Mouse (Mus musculus) liver, adult 2 months (tissue): ENCODE measurements around the gene Itih4. TPM values are rescaled to one million over a fixed set of nuclear protein-coding genes. Genes with fewer than 3 reads are reported as not detected.

Experiments used
- DNase-seq: peaks from one replicate; pipeline ENCODE4 v3.0.0-alpha.2; 2011; ENCODE audit warnings: low read depth, low spot score; ENCODE audit errors: extremely low read depth
- H3K27ac ChIP-seq: fragments of 200-500 bp; replicated peaks from 2 replicates; pipeline ENCODE4 v1.5.1; 2012; ENCODE audit warnings: low read depth, mild to moderate bottlenecking, control low read depth, inconsistent platforms, low read length; ENCODE audit not compliant: insufficient read depth
- H3K27me3 ChIP-seq: fragments of 200-500 bp; 2 replicates; pipeline ENCODE4 v1.6.1; 2012; ENCODE audit warnings: mild to moderate bottlenecking, moderate library complexity, low read length, inconsistent platforms; ENCODE audit not compliant: control insufficient read depth, insufficient read depth
- H3K36me3 ChIP-seq: fragments of 200-500 bp; 2 replicates; pipeline ENCODE4 v1.6.1; 2012; ENCODE audit warnings: low read length, inconsistent platforms; ENCODE audit not compliant: control insufficient read depth, insufficient read depth
- H3K4me1 ChIP-seq: fragments of 200-500 bp; 2 replicates; pipeline ENCODE4 v1.6.1; 2011; ENCODE audit warnings: low read length; ENCODE audit not compliant: control insufficient read depth, insufficient read depth
- H3K4me3 ChIP-seq: fragments of 200-500 bp; 2 replicates; pipeline ENCODE4 v1.5.1; 2011; ENCODE audit warnings: low read depth, mild to moderate bottlenecking, control low read depth, low read length, moderate library complexity; ENCODE audit not compliant: insufficient read depth
- H3K79me2 ChIP-seq: fragments of 200-500 bp; 2 replicates; pipeline ENCODE4 v1.6.1; 2012; ENCODE audit warnings: inconsistent platforms, mild to moderate bottlenecking, low read length, moderate library complexity; ENCODE audit not compliant: control insufficient read depth, insufficient read depth
- H3K9ac ChIP-seq: fragments of 200-500 bp; 2 replicates; pipeline ENCODE4 v1.6.1; 2012; ENCODE audit warnings: low read depth, mild to moderate bottlenecking, control low read depth, inconsistent platforms, low read length
- CTCF ChIP-seq: fragments of 200-500 bp; IDR thresholded peaks from 2 replicates; pipeline ENCODE4 v1.5.1; 2011; ENCODE audit warnings: low read depth, low read length, control low read depth
- POLR2A ChIP-seq: fragments of 200-500 bp; IDR thresholded peaks from 2 replicates; pipeline ENCODE4 v1.6.1; 2011; ENCODE audit warnings: low read length, control low read depth; ENCODE audit not compliant: insufficient read depth; ENCODE audit errors: extremely low read depth
- WGBS: fragments of 180-500 bp; shearing (Covaris S2); methylation state at CpG from one replicate; pipeline ENCODE4 v1.1.7; 2018; 5-methylcytosine and 5-hydroxymethylcytosine counted together
- polyA plus RNA-seq: library from polyadenylated mRNA; depleted of rRNA; stranded (reverse); fragments of >200 nt; gene quantifications from 2 replicates; pipeline ENCODE4 v1.2.3, GENCODE M21; 2012
- total RNA-seq: library from RNA; depleted of rRNA; stranded (reverse); fragments of >200 nt; gene quantifications from 2 replicates; pipeline ENCODE4 v1.2.3, GENCODE M21; 2014

Itih4 gene
- total and polyA plus RNA-seq, 2 experiments = 1,004 to 1,052 TPM

DNA sequence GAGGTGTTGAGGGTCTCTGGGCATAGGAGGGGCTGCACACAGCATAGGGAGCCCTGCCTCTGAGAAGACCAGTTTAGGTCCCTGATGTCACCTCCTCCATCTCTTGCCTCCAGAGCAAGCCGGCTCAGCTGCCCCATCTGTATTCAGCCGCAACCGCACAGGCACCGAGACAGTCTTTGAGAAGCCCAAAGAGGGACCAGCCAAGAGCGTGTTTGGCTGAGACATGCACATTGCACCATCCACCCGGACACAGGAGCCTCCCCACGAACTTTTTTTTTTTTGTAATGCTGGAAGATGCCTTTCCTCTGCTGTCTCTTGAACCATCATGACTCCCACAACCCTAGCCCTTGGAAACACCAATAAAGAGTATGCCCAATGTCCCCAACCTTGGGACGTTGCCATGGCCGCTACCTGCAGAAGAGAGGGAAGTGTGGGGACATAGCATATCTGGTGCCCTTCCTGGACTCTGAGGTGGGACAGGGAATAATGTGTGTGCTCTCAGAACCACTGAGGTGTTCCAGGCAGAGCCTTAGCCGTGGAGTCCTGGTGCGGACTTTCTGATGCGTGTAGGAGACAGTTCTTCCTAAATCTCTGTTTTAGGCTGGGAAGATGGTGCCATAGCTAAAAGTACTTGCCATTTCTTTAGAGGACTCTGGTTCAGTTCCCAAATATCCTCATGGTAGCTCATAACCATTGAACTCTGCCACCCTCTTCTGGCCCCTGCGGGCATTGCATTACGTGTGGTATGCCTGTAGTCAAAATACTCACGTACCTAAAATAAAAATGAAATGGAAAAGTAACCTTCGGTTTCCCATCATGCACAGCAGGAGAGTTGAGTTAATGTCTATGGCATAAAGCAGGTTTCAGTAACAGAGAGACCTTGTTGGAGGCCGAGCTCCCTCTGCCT lies 5.2 kb upstream of the Itih4 start:
- Histone ChIP-seq H3K9ac (no peak overlapping the region), H3K27ac (no peak overlapping the region), H3K79me2 (no peaks in the 10 kb centered on the region), H3K4me1 (peaks cover 10% of the 10 kb centered on the region), H3K36me3 (no peaks in the 10 kb centered on the region), H3K4me3 (no peak overlapping the region), H3K27me3 (no peaks in the 10 kb centered on the region)
- peak; percentile 67; the same call in 1 of the 2 replicates for TF ChIP-seq CTCF
- no peak for TF ChIP-seq POLR2A
- DNase-seq = peak; percentile 62
- WGBS = 65% methylated on average over 17 of the region's 17 CpGs

DNA sequence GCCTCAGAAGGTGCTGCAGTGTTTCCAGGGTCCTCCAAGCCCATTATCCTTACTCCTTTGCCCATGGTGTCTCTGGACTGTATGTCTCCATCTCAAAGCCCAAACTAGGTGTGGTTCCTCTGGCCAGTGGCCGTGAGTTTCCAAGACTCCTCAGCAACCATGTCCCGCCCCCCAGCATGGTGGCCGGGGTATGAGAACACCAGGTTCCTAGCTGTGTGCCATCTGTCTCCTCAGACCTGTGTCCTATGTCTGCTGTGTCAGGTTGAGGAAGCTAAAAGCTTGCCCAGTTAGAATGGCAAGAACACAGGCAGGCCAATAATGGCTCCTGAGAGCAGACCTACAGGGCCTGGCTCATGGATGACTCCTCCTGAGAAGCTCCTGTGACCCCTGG lies 4.6 kb upstream of the Itih4 start:
- peaks cover 7% of the 10 kb centered on the region for H3K4me1 ChIP-seq
- H3K27ac ChIP-seq = no peak overlapping the region
- DNase-seq = no peak
- 91% methylated on average over 3 of the region's 3 CpGs for WGBS
- no peaks in the 10 kb centered on the region; the same call in 1 of the 2 replicates for H3K79me2 ChIP-seq
- no peak overlapping the region for H3K9ac ChIP-seq
- H3K36me3 ChIP-seq = no peaks in the 10 kb centered on the region
- H3K4me3 ChIP-seq = no peak overlapping the region
- TF ChIP-seq POLR2A (no peak), CTCF (no peak)
- no peaks in the 10 kb centered on the region for H3K27me3 ChIP-seq

DNA sequence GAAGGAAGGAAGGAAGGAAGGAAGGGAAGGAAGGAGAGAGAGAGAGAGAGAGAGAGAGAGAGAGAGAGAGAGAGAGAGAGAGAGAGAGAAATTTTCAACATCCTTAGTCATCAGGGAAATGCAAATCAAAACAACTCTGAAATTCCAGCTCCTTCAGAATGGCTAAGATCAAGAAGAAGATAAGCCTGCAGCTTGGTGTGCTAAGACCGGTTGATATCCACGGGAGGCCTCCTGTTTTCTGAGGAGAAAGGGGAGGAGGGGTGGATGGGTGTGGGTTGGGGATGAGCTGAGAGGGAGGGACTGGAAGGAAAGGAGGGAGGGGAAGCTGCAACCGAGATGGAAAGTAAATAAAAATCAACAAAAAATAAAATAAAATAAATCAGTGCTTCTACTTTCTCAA lies 978 bp upstream of the Itih4 start:
- H3K27me3 ChIP-seq = no peaks in the 10 kb centered on the region
- H3K4me3 ChIP-seq = no peak overlapping the region
- H3K4me1 ChIP-seq = peaks cover 18% of the 10 kb centered on the region
- H3K79me2 ChIP-seq = peaks cover 6% of the 10 kb centered on the region; the same call in 1 of the 2 replicates
- no peak for DNase-seq
- no peak overlapping the region for H3K9ac ChIP-seq
- peaks cover 14% of the 10 kb centered on the region for H3K36me3 ChIP-seq
- 22% methylated on average over 3 of the region's 3 CpGs for WGBS
- peak overlapping the region; percentile 81 for H3K27ac ChIP-seq
- no peak for TF ChIP-seq CTCF
- no peak for TF ChIP-seq POLR2A

DNA sequence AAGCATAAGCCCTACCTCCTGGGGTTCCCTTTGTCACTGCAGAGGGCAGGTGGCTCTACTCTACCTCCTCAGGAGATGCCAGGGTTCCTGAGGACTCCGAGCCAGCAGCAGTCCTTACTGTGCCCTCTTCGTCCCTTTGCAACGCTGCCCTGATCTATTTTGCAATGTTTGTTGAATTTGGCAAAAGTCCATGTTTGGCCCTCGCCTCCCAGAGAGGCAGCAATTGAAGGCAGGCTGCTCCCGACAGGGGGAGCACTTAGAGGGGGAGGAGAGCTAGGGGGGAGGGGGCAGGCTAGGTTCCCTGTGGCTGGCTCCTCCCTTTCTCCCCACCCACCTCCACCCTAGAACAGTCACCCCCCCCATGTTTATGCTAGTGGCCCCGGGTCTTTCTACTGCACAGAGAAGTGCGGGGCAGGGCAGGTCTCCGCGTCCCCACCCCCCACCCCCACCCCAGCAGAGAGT lies 2.0 kb downstream of the Itih4 start:
- peak; percentile 79 for TF ChIP-seq CTCF
- peak; percentile 68; the same call in 1 of the 2 replicates for TF ChIP-seq POLR2A
- peak overlapping the region; percentile 99 for H3K27ac ChIP-seq
- H3K36me3 ChIP-seq = peaks cover 37% of the 10 kb centered on the region
- peaks cover 6% of the 10 kb centered on the region; the same call in 1 of the 2 replicates for H3K79me2 ChIP-seq
- H3K9ac ChIP-seq = peak overlapping the region; percentile 93
- 3% methylated on average over 8 of the region's 9 CpGs for WGBS
- DNase-seq = peak; percentile 95
- H3K27me3 ChIP-seq = no peaks in the 10 kb centered on the region
- peaks cover 18% of the 10 kb centered on the region for H3K4me1 ChIP-seq
- H3K4me3 ChIP-seq = peak overlapping the region; percentile 77

DNA sequence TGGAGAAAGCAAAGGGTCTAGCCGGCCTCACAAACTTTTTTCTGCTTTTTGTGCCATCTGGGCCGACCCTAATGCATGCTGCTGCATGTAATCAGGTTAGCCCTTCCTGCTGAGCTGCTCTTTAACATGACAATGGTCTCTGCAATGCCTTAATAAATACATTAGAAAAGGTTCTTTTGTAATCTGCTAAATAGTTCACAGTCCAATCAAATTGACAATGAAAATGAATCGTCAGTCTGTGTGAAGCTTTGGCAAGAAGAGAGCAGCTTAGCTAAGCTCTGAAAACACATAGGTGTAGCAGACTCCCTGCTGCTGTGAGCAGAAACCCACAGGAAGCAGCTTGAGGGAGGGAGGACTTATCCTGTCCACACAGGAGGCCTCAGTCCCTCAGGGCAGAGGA lies 13.7 kb downstream of the Itih4 start:
- Histone ChIP-seq H3K27ac (no peak overlapping the region), H3K27me3 (no peaks in the 10 kb centered on the region), H3K36me3 (peaks cover 53% of the 10 kb centered on the region), H3K4me3 (no peak overlapping the region), H3K9ac (no peak overlapping the region), H3K79me2 (no peaks in the 10 kb centered on the region), H3K4me1 (peaks cover 3% of the 10 kb centered on the region; the same call in 1 of the 2 replicates)
- WGBS = 57% methylated on average over 3 of the region's 3 CpGs
- TF ChIP-seq CTCF (no peak), POLR2A (no peak)
- DNase-seq = no peak

DNA sequence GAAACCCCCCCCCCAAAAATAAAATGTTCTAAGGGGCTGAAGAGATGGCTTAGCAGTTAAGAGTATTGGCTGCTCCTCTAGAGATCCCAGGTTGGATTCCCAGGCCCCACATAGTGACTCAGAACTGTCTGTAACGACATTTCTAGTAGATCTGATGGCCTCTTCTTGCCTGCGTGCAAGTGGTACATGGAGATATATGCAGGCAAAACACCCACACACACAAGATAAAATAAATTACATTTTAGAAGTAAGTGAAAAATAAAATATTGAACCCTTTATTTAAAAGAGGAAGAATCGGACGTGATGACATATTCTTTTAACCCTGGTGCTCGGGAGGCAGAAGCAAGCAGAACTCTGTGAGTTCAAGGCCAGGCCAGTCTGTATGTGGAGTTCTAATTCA lies 16.4 kb downstream of the Itih4 start:
- Histone ChIP-seq H3K27me3 (no peaks in the 10 kb centered on the region), H3K79me2 (no peaks in the 10 kb centered on the region), H3K9ac (no peak overlapping the region), H3K27ac (no peak overlapping the region), H3K4me1 (peaks cover 5% of the 10 kb centered on the region), H3K4me3 (no peak overlapping the region), H3K36me3 (peaks cover 31% of the 10 kb centered on the region)
- 67% methylated on average over 5 of the region's 5 CpGs for WGBS
- DNase-seq = no peak
- TF ChIP-seq POLR2A (no peak), CTCF (no peak)
